Mouse (Mus musculus) layer of hippocampus, adult 11-12 months (tissue): Measurements from ENCODE around the gene Timp3.

Experiments
- DNase-seq: peaks from one replicate; pipeline ENCODE4 v3.0.0; 2022; ENCODE audit warnings: low spot score

The Timp3 gene

GRCm38 (mm10) chr10:86300293-86301116, at the start of gene Timp3:
Gene Timp3 (plus strand): TSS chr10:86300372.
- DNase-seq = peak; percentile 53

GRCm38 (mm10) chr10:86256221-86256620, 44.0 kb upstream of the Timp3 start:
- peak; percentile 49 for DNase-seq

- no peak for DNase-seq
Observed at GRCm38 (mm10) chr10:86257045-86257444, 43.1 kb upstream of the Timp3 start.

DNA sequence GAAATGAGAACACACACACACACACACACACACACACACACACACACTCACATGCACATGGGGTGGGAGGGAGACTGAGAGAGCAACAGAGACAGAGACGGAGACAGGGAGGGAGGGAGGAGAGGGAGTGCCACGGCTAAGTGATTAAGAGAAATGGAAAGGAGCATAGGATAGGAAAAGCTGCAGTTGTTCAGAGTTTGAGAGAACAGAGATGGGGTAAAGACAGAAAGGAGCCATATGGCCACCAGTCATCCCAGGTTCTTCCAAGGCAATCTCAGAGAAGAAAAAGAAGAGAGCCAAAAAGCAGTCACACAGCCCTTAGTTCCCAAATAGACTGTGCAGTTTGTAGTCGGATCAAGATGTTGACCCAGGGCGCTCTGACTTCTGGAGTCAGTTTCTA, 42.1 kb upstream of the Timp3 start:
- peak; percentile 11 for DNase-seq

GRCm38 (mm10) chr10:86258992-86259391, 41.2 kb upstream of the Timp3 start:
- DNase-seq = no peak

- DNase-seq = peak; percentile 11
Observed at GRCm38 (mm10) chr10:86261725-86262124, 38.4 kb upstream of the Timp3 start.

GRCm38 (mm10) chr10:86264618-86265017, 35.6 kb upstream of the Timp3 start:
- DNase-seq = no peak

DNA sequence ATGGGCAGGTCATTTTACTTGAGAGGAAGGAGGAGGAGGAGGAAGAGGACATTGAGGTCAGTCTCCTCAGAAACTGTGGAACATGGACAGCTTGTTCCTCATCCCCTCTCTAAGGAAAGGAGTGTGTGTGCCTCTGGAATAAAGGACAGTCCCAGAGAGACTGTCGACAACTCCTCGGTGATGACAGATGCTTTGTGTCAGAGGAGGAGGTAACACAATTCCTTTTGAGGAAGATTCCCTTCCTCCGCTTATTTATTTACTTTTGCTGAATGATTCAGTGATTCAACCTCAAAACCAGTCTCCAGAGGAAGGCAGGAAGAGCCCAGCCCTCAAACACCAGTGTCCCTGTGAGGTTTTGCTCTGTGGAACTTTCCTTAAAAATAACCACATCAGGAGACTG, 29.9 kb upstream of the Timp3 start:
- no peak for DNase-seq

GRCm38 (mm10) chr10:86272826-86273225, 27.3 kb upstream of the Timp3 start:
- DNase-seq = no peak

GRCm38 (mm10) chr10:86273410-86274191, 26.6 kb upstream of the Timp3 start:
- no peak for DNase-seq

DNA sequence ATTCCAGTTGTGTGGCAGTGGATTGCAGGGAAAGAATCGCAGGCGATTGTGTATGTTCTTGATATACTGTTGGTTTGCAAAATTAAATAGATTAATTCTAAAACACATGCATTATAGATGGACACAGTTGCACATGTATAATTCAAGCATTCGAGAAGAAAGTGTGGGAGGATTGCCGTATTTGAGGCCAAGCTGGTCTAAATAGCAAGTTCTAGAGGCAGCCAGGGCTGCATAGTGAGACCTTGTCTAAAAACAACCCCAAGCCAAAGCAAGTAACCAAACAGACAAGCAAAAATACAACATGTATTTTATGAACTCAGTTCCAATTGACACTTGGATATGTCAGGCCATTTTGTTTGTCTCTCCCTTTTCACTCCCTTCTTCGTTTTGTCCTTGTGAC, 24.6 kb upstream of the Timp3 start:
- DNase-seq = no peak

- no peak for DNase-seq
Observed at GRCm38 (mm10) chr10:86277327-86277726, 22.8 kb upstream of the Timp3 start.

GRCm38 (mm10) chr10:86278481-86278880, 21.7 kb upstream of the Timp3 start:
- DNase-seq = no peak

- no peak for DNase-seq
Observed at GRCm38 (mm10) chr10:86279579-86280168, 20.5 kb upstream of the Timp3 start.

- no peak for DNase-seq
Observed at GRCm38 (mm10) chr10:86281238-86281637, 18.9 kb upstream of the Timp3 start.

DNA sequence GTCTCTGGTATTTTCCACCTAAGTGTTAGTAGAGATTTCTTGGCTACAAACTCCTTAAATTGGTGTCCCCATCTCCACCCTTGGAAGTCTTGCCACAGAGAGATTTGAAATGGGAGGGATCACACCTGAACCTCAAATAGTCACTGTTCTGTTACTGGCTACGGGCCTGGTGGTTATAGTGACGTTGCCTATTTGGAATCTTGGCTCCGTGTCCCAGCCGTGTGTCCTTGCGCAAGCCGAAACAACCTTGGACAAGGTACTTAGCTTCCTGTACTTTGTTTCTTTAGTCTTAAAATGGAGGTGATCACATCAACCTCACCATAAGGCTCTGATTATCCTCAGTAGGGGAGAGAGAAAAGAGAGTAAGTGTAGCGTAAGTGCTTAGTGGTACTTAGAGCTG, 13.7 kb upstream of the Timp3 start:
- no peak for DNase-seq

- DNase-seq = no peak
Observed at GRCm38 (mm10) chr10:86290109-86290771, 9.9 kb upstream of the Timp3 start.

- DNase-seq = no peak
Observed at GRCm38 (mm10) chr10:86293880-86294279, 6.3 kb upstream of the Timp3 start.

- DNase-seq = no peak
Observed at GRCm38 (mm10) chr10:86294599-86295365, 5.4 kb upstream of the Timp3 start.

- no peak for DNase-seq
Observed at GRCm38 (mm10) chr10:86295454-86296098, 4.6 kb upstream of the Timp3 start.

- peak; percentile 76 for DNase-seq
Observed at GRCm38 (mm10) chr10:86296111-86296510, 4.1 kb upstream of the Timp3 start.
